Mouse (Mus musculus) forebrain, embryonic 16.5 days (tissue): ENCODE results near the gene Ccdc93. TPM values are rescaled to one million over a fixed set of nuclear protein-coding genes. Genes with fewer than 3 reads are reported as not detected.

Experiments used
- ATAC-seq: fragments of 200-750 bp; cut with Nextera tagmentation; 2 replicates; pipeline ENCODE4 v1.8.0; 2017; ENCODE audit warnings: mild to moderate bottlenecking, moderate library complexity
- H3K27ac ChIP-seq: fragments of 300-500 bp; sonication (generic); 2 replicates; pipeline ENCODE4 v1.5.1; 2014; ENCODE audit warnings: low read length, control low read depth
- H3K27me3 ChIP-seq: fragments of 300-500 bp; sonication (generic); replicated peaks from 2 replicates; pipeline ENCODE4 v1.6.1; 2014; ENCODE audit warnings: low read length; ENCODE audit not compliant: control insufficient read depth, insufficient read depth
- H3K36me3 ChIP-seq: fragments of 300-500 bp; sonication (generic); 2 replicates; pipeline ENCODE4 v1.6.1; 2014; ENCODE audit not compliant: control insufficient read depth, insufficient read depth
- H3K4me1 ChIP-seq: fragments of 300-500 bp; sonication (generic); replicated peaks from 2 replicates; pipeline ENCODE4 v1.6.1; 2014; ENCODE audit warnings: low read length; ENCODE audit not compliant: control insufficient read depth, insufficient read depth
- H3K4me2 ChIP-seq: fragments of 300-500 bp; sonication (generic); 2 replicates; pipeline ENCODE4 v1.6.1; 2014; ENCODE audit warnings: mild to moderate bottlenecking, low read length, control low read depth
- H3K4me3 ChIP-seq: fragments of 300-500 bp; sonication (generic); replicated peaks from 2 replicates; pipeline ENCODE4 v1.5.1; 2014; ENCODE audit warnings: mild to moderate bottlenecking, low read length, control low read depth
- H3K9ac ChIP-seq: fragments of 300-500 bp; sonication (generic); replicated peaks from 2 replicates; pipeline ENCODE4 v1.6.1; 2014; ENCODE audit warnings: low read depth, low read length, control low read depth
- H3K9me3 ChIP-seq: fragments of 300-500 bp; sonication (generic); 2 replicates; pipeline ENCODE4 v1.6.1; 2016; ENCODE audit warnings: low read length; ENCODE audit not compliant: control insufficient read depth
- WGBS: fragments of 180-500 bp; shearing (Covaris S2); extraction: QIAGEN DNeasy Blood & Tissue Kit; methylation state at CpG from one replicate; pipeline ENCODE4 v1.1.7; 2014; 5-methylcytosine and 5-hydroxymethylcytosine counted together
- polyA plus RNA-seq: library from polyadenylated mRNA; unstranded; fragments of >200 nt; fragmentation: Nextera tagmentation; extraction: Ambion mirVana; gene quantifications from 2 replicates; pipeline ENCODE4 v1.2.1, GENCODE M21; 2015

Gene Ccdc93
- polyA plus RNA-seq, 1 experiment from 2014 or later = 14.1 TPM

- ATAC-seq = no peak
- no peaks in the 10 kb centered on the region for H3K4me1 ChIP-seq
- no peaks in the 10 kb centered on the region for H3K27me3 ChIP-seq
- H3K4me2 ChIP-seq = no peak overlapping the region
- no peak overlapping the region for H3K9ac ChIP-seq
- 88% methylated on average over 7 of the region's 7 CpGs for WGBS
- no peaks in the 10 kb centered on the region for H3K9me3 ChIP-seq
- peaks cover 37% of the 10 kb centered on the region for H3K36me3 ChIP-seq
- H3K27ac ChIP-seq = no peak overlapping the region
- H3K4me3 ChIP-seq = no peak overlapping the region
These were observed 120.6 kb downstream of the Ccdc93 start for GRCm38 (mm10) chr1:121551457-121551835.

Other genes starting within 250 kb of the Ccdc93 start
- 46.3 and 47.4 TPM in 2 replicates for gene Insig2, start 98.5 kb upstream of the Ccdc93 start, polyA plus RNA-seq
- 0.29 and 0.60 TPM in 2 replicates for gene Htr5b, start 97.4 kb downstream of the Ccdc93 start, polyA plus RNA-seq
- gene Ddx18, start 136.9 kb downstream of the Ccdc93 start, polyA plus RNA-seq = 37.0 and 40.9 TPM in 2 replicates